Mouse (Mus musculus) frontal cortex, postnatal 25 days (tissue): ENCODE results near the gene Pdpr.
"Not testable (repeated sequence)": the region's sequence is repeated elsewhere in the genome, so short reads cannot be mapped to it uniquely, and the experiment has no call there.

Source experiments
- DNase-seq, 2 experiments: peaks; one replicate each; pipeline ENCODE4 v3.0.0; 2022; ENCODE audit warnings: low spot score in 2 of 2

Pdpr gene

GRCm38 (mm10) chr8:111093865-111094718 lies at the start of gene Pdpr:
Gene Pdpr, plus strand, starts transcription at chr8:111094630.
- peak; percentile 76 to 79 for DNase-seq

GRCm38 (mm10) chr8:111048694-111049093 lies 45.7 kb upstream of the Pdpr start:
- DNase-seq, result no peak

DNA sequence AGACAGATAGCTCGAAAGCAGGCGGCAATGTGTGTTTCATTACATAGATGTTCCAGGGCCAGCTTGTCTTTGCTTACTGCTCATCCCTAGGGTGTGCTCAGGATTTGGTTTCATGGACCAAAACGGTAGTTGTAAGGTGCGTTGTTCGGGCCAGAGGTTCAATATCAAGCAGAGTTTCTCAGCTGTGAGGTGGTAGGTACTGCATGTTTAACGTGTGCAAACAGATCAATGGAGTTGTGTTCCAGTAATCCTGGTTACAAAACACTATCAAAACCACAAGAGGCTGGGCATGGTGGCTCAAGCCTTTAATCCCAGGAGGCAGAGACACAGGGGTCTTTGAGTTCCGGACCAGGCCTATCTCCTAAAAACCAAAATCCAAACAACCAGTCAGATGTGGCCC lies 45.3 kb upstream of the Pdpr start:
- no peak for DNase-seq

DNA sequence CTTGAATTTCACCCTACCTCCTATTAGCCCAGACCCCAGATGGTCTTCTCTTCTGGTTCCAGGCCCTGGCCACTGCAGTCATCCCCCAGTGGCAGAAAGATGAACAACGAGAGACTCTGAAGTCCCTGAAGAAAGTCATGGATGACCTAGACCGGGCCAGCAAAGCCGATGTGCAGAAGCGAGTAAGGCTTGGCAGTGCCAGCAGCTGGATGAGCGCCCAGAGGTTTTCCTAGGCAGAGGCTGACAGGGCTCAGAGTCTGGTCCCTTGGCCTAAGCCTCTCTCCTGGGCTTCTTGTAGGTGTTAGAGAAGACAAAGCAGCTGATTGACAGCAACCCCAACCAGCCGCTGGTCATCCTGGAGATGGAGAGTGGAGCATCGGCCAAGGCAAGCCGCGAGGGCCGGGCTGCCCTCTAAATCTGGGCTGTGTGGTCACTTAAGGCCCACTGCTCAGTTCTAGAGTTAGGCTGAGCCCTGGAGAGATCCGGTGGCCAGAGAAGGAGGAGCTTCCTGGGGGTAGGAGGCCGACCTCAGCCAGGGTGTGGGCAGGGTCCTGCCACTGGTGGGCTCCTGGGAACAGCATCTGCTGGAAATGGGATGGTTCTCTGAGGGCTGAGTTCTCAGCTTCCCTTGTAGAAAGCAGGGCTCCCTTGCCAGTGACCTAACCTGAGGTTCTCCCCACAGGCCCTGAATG lies 40.5 kb upstream of the Pdpr start:
- no peak for DNase-seq

GRCm38 (mm10) chr8:111055031-111055634 lies 39.3 kb upstream of the Pdpr start:
- no peak for DNase-seq

DNA sequence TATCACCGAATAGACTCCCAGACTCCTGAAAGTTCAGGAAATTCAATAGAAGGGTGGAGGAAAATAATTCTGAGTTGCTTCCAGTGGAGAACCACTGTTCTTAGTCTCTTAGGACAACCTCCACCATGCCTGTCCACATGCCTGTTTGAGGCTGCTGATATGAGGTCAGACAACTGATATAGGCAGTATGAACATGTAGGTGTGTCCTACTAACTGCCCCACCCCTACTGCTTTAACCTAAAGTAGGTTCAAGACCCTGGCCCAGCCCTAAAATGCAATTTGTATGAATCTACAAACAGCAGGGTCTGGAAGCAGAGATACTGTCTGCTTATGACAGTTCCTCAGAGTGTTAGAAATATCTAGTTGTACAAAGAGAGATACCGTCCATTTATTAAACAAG lies 38.8 kb upstream of the Pdpr start:
- DNase-seq, result no peak

DNA sequence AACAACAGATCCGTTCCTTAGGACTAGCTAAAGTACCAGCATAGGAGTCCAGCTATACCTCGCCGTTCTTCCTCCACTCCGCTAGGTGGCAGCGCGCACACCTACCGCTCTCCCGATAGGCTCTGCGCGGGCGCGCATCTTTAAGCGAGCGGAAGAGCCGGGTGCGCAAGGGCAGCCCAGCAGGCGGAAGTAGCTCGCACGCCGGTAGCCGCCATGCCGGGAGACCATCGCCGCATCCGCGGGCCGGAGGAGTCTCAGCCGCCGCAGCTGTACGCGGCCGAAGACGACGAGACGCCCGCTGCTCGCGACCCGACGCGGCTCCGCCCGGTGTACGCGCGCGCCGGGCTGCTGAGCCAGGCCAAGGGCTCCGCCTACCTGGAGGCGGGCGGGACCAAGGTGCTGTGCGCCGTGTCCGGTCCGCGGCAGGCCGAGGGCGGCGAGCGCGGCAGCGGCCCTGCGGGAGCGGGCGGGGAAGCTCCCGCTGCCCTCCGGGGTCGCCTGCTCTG lies 38.2 kb upstream of the Pdpr start, which contains the start of gene Exosc6:
Exosc6 (plus strand) TSS at position 182 of the 506 bp plus-strand sequence.
- DNase-seq, result peak; percentile 79 to 85

DNA sequence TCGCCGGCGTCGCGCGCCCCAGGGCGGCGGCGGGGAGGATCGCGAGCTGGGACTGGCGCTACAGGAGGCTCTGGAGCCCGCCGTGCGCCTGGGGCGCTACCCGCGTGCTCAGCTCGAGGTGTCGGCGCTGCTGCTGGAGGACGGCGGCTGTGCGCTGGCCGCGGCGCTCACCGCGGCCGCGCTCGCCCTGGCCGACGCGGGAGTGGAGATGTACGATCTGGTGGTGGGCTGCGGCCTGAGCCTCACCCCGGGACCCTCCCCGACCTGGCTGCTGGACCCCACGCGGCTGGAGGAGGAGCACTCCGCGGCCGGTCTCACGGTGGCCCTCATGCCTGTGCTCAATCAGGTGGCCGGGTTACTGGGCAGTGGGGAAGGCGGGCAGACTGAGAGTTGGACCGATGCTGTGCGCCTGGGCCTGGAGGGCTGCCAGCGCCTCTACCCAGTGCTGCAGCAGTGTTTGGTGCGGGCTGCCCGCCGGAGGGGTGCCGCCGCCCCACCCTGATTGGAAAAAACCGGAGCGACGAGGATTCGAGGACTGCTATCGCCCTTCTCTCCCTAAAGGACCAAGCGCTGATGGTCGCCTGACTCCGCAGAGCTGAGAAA lies 37.6 kb upstream of the Pdpr start:
- peak in 1 of 2 experiments; percentile 26 for DNase-seq

DNA sequence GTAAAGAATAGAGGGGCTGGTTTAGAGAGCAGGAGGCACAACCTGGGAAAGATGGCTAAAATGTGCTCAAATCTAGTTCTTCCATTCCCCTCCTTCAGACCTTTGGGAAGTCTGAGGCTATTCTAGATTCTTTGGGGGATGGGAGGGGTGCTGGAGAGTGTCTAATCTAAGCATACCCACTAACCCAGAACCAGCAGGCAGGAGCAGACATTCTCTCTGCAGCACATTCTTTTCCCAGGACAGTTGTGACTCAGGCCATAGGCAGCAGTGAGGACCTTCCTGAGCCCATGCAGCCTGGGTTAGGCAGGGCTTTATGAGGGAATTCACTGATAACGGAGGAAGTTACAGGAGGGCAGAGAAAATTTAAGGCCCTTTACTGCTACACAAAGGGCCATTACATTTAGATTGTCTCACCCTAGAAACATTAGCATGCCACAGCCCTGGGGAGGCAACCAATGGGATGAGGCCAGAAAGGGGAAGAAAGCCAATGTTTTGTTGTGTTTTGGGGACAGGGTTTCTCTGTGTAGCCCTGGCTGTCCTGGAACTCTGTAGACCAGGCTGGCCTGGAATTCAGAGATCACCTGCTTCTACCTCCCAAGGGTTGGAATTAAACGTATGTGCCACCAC lies 35.4 kb upstream of the Pdpr start:
- DNase-seq, result no peak

DNA sequence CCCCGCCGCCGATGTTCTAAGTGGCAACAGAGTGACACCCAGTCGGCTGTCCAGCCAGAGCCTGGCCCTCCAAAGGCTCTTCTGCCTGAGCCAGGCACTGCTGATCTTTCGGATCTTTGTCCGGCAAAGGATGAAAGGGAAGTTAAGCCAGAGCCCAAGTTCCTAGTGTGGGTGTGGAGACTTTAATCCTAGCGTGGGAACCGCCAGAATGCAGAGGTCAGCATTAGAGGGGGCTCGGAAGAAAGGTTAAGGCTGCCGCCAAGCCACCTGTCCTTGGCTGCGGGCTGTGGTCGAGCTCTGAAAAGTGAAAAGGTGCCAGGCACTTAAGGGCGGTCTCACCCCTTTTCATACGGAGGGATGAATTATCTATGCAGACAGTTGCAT lies 32.8 kb upstream of the Pdpr start:
- no peak for DNase-seq

DNA sequence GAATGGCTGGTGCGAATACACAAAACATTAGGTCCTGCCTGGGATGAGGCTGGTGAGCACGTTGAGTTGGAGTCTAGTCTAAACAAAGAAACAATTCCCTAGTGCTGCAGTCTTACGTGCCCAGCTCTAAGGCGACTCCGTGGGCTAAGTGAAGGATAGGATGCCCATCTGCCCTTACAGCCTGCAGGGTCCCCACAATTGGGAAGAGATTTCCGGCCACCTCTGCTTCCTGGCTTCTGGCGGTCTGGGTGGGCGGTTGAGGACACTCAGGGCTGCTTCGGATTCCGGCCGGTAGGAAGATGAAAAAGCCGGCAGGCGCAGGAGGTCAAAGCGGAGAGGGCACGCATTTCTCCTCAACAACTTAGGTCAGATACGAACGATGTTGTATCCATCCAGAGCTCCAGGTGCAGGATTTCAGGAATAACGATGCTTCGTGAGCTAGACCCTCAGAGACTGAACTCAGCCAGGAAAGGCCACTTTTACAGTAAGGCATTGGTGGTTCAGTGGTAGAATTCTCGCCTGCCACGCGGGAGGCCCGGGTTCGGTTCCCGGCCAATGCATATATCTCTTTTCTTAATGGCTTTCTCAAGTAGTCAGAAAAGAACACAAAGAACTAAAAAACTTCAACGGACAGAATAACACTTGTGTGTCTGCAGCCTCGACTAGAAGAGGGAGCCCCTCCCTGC lies 32.2 kb upstream of the Pdpr start:
- DNase-seq, result peak; percentile 98 to 99

GRCm38 (mm10) chr8:111062893-111063292 lies 31.5 kb upstream of the Pdpr start:
- no peak for DNase-seq

GRCm38 (mm10) chr8:111066308-111066707 lies 28.1 kb upstream of the Pdpr start:
- no peak for DNase-seq

GRCm38 (mm10) chr8:111067439-111067838 lies 27.0 kb upstream of the Pdpr start:
- DNase-seq, result no peak

GRCm38 (mm10) chr8:111068660-111069059 lies 25.8 kb upstream of the Pdpr start:
- not testable (repeated sequence) for DNase-seq

DNA sequence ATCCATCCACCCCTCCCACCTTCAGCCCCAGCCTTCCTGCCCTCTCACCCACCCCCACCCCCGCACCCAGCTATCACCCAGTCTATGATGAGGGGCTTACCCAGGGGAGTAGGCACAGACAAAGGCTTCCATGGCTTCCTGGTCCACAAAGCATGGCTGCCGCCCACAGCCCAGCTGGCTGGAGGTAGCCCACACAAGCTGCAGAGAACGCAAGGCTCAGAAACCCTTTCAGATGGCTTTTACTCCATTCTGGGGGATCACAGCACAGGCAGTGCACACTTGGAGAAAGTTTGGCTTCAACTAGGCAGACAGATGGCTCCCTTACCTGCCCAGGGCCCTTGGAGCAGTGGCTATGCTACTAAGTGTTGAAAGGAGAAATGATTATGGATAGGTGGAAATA lies 18.5 kb upstream of the Pdpr start:
- DNase-seq, result peak in 1 of 2 experiments; percentile 19

GRCm38 (mm10) chr8:111079461-111079860 lies 15.0 kb upstream of the Pdpr start:
- DNase-seq, result no peak

DNA sequence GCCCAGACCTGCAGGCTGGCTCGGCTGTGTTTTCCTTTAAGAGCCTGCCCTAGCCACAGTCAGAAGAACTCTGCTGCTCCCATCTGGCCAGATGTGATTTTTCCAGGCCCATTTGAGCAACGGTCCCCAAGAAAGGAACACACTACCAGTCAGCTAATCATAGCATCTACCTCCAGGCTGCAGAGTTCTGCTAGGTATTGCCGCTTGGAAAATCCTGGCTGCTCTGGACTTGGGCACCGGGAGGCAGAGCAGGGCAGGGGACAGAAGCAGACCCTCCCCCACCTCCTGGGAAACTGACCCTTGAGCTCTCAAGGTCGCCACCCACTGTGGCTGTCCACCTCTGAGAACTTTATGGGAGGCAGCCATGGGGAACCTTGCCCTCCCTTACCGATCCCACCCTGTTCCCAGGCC lies 14.6 kb upstream of the Pdpr start:
- no peak for DNase-seq

- no peak for DNase-seq
Observed at GRCm38 (mm10) chr8:111081580-111082258, 12.7 kb upstream of the Pdpr start.

- DNase-seq, result not testable (repeated sequence)
Observed at GRCm38 (mm10) chr8:111083936-111084335, 10.5 kb upstream of the Pdpr start.
